Mouse (Mus musculus) MEL (cell line): ENCODE results near the gene Ddx18.

Experiments used
- CTCF ChIP-seq, 3 experiments: IDR thresholded peaks in 2 of 3; conservative IDR thresholded peaks in 1 of 3; 2 replicates each; pipeline ENCODE4 v1.5.1; 2011 to 2012; ENCODE audit warnings: low read length in 3 of 3, low read depth in 2 of 3, mild to moderate bottlenecking in 2 of 3, improper control_type of control experiment in 1 of 3, inconsistent platforms in 1 of 3, mixed read lengths in 1 of 3, moderate library complexity in 1 of 3; ENCODE audit not compliant: control insufficient read depth in 1 of 3, insufficient read depth in 1 of 3, poor library complexity in 1 of 3, severe bottlenecking in 1 of 3
- ETS1 ChIP-seq: IDR thresholded peaks from 2 replicates; pipeline ENCODE4 v1.6.1; 2012; ENCODE audit warnings: low read depth, mild to moderate bottlenecking, inconsistent platforms, low read length, improper control_type of control experiment, moderate library complexity
- POLR2A ChIP-seq, 2 experiments: IDR thresholded peaks; 2 replicates each; pipeline ENCODE4 v1.6.1; 2011 to 2012; ENCODE audit warnings: low read length in 2 of 2, mild to moderate bottlenecking in 2 of 2, control low read depth in 1 of 2, improper control_type of control experiment in 1 of 2, low read depth in 1 of 2, moderate library complexity in 1 of 2; ENCODE audit not compliant: control insufficient read depth in 1 of 2, insufficient read depth in 1 of 2, poor library complexity in 1 of 2
- POLR2AphosphoS2 ChIP-seq: IDR thresholded peaks from 2 replicates; pipeline ENCODE4 v1.6.1; 2011; ENCODE audit warnings: low read length, improper control_type of control experiment
- POLR2AphosphoS5 ChIP-seq: IDR thresholded peaks from 2 replicates; pipeline ENCODE4 v1.6.1; 2012; ENCODE audit warnings: low read depth, borderline replicate concordance, mild to moderate bottlenecking, inconsistent platforms, low read length, moderate library complexity, mixed read lengths
- USF2 ChIP-seq, 2 experiments: IDR thresholded peaks; 2 replicates each; pipeline ENCODE4 v1.6.1; 2011 to 2012; ENCODE audit warnings: improper control_type of control experiment in 2 of 2, low read length in 2 of 2, borderline replicate concordance in 1 of 2, inconsistent platforms in 1 of 2, low read depth in 1 of 2, mild to moderate bottlenecking in 1 of 2; ENCODE audit not compliant: insufficient read depth in 1 of 2

GRCm38 (mm10) chr1:121605118-121605517, 37.3 kb upstream of the Ddx18 start:
- TF ChIP-seq POLR2AphosphoS5 (no peak), POLR2A (IDR thresholded peaks at IDR 0.05; ENCODE audit: control insufficient read depth in 1 of 2, insufficient read depth in 1 of 2, low read depth in 1 of 2, low read length in 2 of 2, poor library complexity in 1 of 2) (no peak), CTCF (IDR thresholded peaks at IDR 0.05 in 2 of 3, conservative IDR thresholded peaks at IDR 0.05 in 1 of 3; ENCODE audit: control insufficient read depth in 1 of 3, insufficient read depth in 1 of 3, low read depth in 2 of 3, low read length in 3 of 3, poor library complexity in 1 of 3, severe bottlenecking in 1 of 3) (no peak), USF2 (IDR thresholded peaks at IDR 0.05; ENCODE audit: borderline replicate concordance in 1 of 2, insufficient read depth in 1 of 2, low read depth in 1 of 2, low read length in 2 of 2) (no peak), POLR2AphosphoS2 (no peak), ETS1 (no peak)
